Mouse (Mus musculus) retina, postnatal 7 days (tissue): ENCODE measurements around the gene Slc35a2.

Source experiments
- DNase-seq: peaks from one replicate; pipeline ENCODE4 v3.0.0-alpha.2; 2012; ENCODE audit warnings: low read depth, low spot score

Slc35a2 gene

GRCm38 (mm10) chrX:7883841-7884567, at the start of gene Slc35a2:
Gene Slc35a2, plus strand, starts transcription at chrX:7884028.
- DNase-seq: peak; percentile 78

- no peak for DNase-seq
These were observed 46.7 kb upstream of the Slc35a2 start for GRCm38 (mm10) chrX:7837146-7837545.

- DNase-seq: no peak
These were observed 43.0 kb upstream of the Slc35a2 start for GRCm38 (mm10) chrX:7840842-7841162.

GRCm38 (mm10) chrX:7841163-7842162, 42.4 kb upstream of the Slc35a2 start, which contains the start of gene Otud5:
Gene Otud5, plus strand, starts transcription at chrX:7841364.
- peak; percentile 88 for DNase-seq

GRCm38 (mm10) chrX:7842318-7842717, 41.5 kb upstream of the Slc35a2 start:
- no peak for DNase-seq

GRCm38 (mm10) chrX:7847845-7848244, 36.0 kb upstream of the Slc35a2 start:
- DNase-seq: no peak

- DNase-seq: no peak
These were observed 29.2 kb upstream of the Slc35a2 start for GRCm38 (mm10) chrX:7854578-7854977.

GRCm38 (mm10) chrX:7859191-7859753, 24.6 kb upstream of the Slc35a2 start:
- no peak for DNase-seq

- DNase-seq: no peak
These were observed 20.6 kb upstream of the Slc35a2 start for GRCm38 (mm10) chrX:7863181-7863580.

- no peak for DNase-seq
These were observed 19.3 kb upstream of the Slc35a2 start for GRCm38 (mm10) chrX:7864551-7864950.

- DNase-seq: no peak
These were observed 18.5 kb upstream of the Slc35a2 start for GRCm38 (mm10) chrX:7865343-7865742.

- DNase-seq: no peak
These were observed 18.0 kb upstream of the Slc35a2 start for GRCm38 (mm10) chrX:7865786-7866185.

GRCm38 (mm10) chrX:7867141-7867540, 16.7 kb upstream of the Slc35a2 start:
- no peak for DNase-seq

GRCm38 (mm10) chrX:7868506-7868905, 15.3 kb upstream of the Slc35a2 start:
- no peak for DNase-seq

- no peak for DNase-seq
These were observed 14.0 kb upstream of the Slc35a2 start for GRCm38 (mm10) chrX:7869826-7870225.

GRCm38 (mm10) chrX:7878007-7878419, 5.8 kb upstream of the Slc35a2 start, which contains the start of gene Pim2:
Gene Pim2, plus strand, starts transcription at chrX:7878262.
- DNase-seq: peak; percentile 61

GRCm38 (mm10) chrX:7878495-7878894, 5.3 kb upstream of the Slc35a2 start:
- no peak for DNase-seq

GRCm38 (mm10) chrX:7879819-7880218, 4.0 kb upstream of the Slc35a2 start:
- DNase-seq: no peak

- no peak for DNase-seq
These were observed 14.4 kb downstream of the Slc35a2 start for GRCm38 (mm10) chrX:7898211-7898610.

GRCm38 (mm10) chrX:7898880-7899874, 15.3 kb downstream of the Slc35a2 start, which contains the start of the genes Pqbp1 and Timm17b:
Gene Pqbp1, minus strand, starts transcription at chrX:7899269.
Gene Timm17b, plus strand, starts transcription at chrX:7899357.
- peak; percentile 83 for DNase-seq

- DNase-seq: no peak
These were observed 20.6 kb downstream of the Slc35a2 start for GRCm38 (mm10) chrX:7904441-7904840.
